In the genomic region with DNA sequence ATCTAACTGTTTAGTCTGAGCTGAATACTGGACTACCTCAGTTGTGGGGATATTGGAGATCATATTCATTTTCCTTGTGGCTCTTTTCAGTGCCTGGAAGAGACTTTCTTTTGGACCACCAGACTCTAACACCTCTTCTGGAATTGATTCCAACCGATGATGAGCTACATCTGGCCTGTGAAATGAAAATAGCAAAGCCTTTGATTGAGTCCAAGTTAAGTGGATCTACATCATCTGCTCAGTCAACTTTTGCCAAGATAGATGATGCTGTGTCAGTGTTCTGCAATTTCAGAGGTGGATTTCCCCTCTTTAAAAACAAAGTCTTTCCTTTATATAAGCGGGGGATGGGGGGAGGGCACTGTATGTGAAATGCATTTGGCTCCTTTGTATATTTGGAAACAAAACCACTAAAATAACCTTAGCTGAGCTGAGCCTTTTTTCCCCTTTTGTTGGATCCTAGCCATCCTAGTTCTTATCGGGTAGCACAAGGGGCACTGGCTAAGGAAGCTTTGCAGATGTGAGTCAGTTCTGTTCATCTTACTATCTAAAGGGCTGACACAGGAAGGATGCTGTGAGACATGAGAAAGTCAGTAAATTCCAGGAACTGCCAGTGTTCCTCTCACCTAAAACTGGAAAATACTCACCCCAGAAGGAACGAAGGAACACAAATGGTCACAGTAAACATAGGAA, we compare ENCODE assay signal across 13 mouse cellular contexts.
A peak's percentile ranks its signal among the peaks of the same experiment; 100 is the strongest.
DNase-seq lines count a peak whose midpoint lies in the region; ATAC-seq and TF ChIP-seq lines count a peak whose summit lies in the region.
"Had no signal": no experiment of that assay in that cellular context is flagged by ENCODE, and none has a peak within 500 bp of the region (broad histone marks: within the 10 kb centered on the region; RNA-seq: fewer than 3 reads in every experiment).

No protein-coding gene starts in this region.

- H3K4me1 ChIP-seq in cerebellum, adult 2 months (ENCODE audit: control insufficient read depth, insufficient read depth, low read length): no peaks in the 10 kb centered on the region
- no peaks in the 10 kb centered on the region for H3K4me1 ChIP-seq in kidney, adult 2 months (ENCODE audit: control insufficient read depth, insufficient read depth, low read length)
- no peaks in the 10 kb centered on the region for H3K4me1 ChIP-seq in kidney, embryonic 15.5 days
- H3K4me1 ChIP-seq in lung, embryonic 16.5 days (replicated peaks; ENCODE audit: control insufficient read depth, insufficient read depth, low read length): no peaks in the 10 kb centered on the region
- no peaks in the 10 kb centered on the region for H3K4me1 ChIP-seq in lung, adult 2 months (ENCODE audit: control insufficient read depth, insufficient read depth, low read length)
- H3K4me1 ChIP-seq: embryonic facial prominence, embryonic 15.5 days; megakaryocyte, embryonic 14.5 days had no signal

- no peaks in the 10 kb centered on the region for H3K27me3 ChIP-seq in cerebellum, adult 2 months (ENCODE audit: control insufficient read depth, insufficient read depth, low read length)
- no peaks in the 10 kb centered on the region for H3K27me3 ChIP-seq in kidney, adult 2 months (replicated peaks; ENCODE audit: control insufficient read depth, insufficient read depth, low read length)
- no peaks in the 10 kb centered on the region for H3K27me3 ChIP-seq in kidney, embryonic 15.5 days
- no peaks in the 10 kb centered on the region for H3K27me3 ChIP-seq in lung, embryonic 16.5 days (ENCODE audit: control insufficient read depth, insufficient read depth, low read depth, low read length)
- H3K27me3 ChIP-seq: embryonic facial prominence, embryonic 15.5 days; megakaryocyte, embryonic 14.5 days had no signal

- no peaks in the 10 kb centered on the region for H3K36me3 ChIP-seq in kidney, adult 2 months (ENCODE audit: control insufficient read depth, insufficient read depth, low read length)
- H3K36me3 ChIP-seq in kidney, embryonic 15.5 days: no peaks in the 10 kb centered on the region
- no peaks in the 10 kb centered on the region for H3K36me3 ChIP-seq in lung, embryonic 16.5 days (ENCODE audit: control insufficient read depth, insufficient read depth, low read length)
- H3K36me3 ChIP-seq: embryonic facial prominence, embryonic 15.5 days had no signal

- TF ChIP-seq CTCF in cerebellum, adult 2 months (IDR thresholded peaks at IDR 0.05; ENCODE audit: borderline replicate concordance, insufficient read depth, low read depth, low read length): no peak
- no peak for TF ChIP-seq CTCF in kidney, adult 2 months (conservative IDR thresholded peaks at IDR 0.05; ENCODE audit: insufficient read depth, insufficient read length, low read depth, low read length)
- no peak for TF ChIP-seq CTCF in lung, adult 2 months (IDR thresholded peaks at IDR 0.05; ENCODE audit: insufficient read depth, low read length)

- no peak overlapping the region for H3K27ac ChIP-seq in cerebellum, adult 2 months (ENCODE audit: insufficient read depth, low read length)
- no peak overlapping the region for H3K27ac ChIP-seq in kidney, adult 2 months (ENCODE audit: insufficient read depth, low read depth, low read length)
- no peak overlapping the region for H3K27ac ChIP-seq in kidney, embryonic 15.5 days
- no peak overlapping the region for H3K27ac ChIP-seq in lung, embryonic 16.5 days (ENCODE audit: low read length)
- H3K27ac ChIP-seq: embryonic facial prominence, embryonic 15.5 days had no signal

- WGBS in cerebellum, adult 2 months: 52% methylated on average over 4 of the region's 4 CpGs
- 68% methylated on average over 4 of the region's 4 CpGs for WGBS in kidney, adult 2 months
- WGBS in kidney, embryonic 15.5 days: 79% methylated on average over 4 of the region's 4 CpGs
- 49% methylated on average over 4 of the region's 4 CpGs for WGBS in lung, embryonic 16.5 days
- WGBS in lung, adult 2 months: 44% methylated on average over 4 of the region's 4 CpGs

- H3K9me3 ChIP-seq in kidney, embryonic 15.5 days (replicated peaks): no peaks in the 10 kb centered on the region
- H3K9me3 ChIP-seq in lung, embryonic 16.5 days (ENCODE audit: control insufficient read depth, low read length): no peaks in the 10 kb centered on the region
- H3K9me3 ChIP-seq: embryonic facial prominence, embryonic 15.5 days; megakaryocyte, embryonic 14.5 days had no signal

- no peak overlapping the region for H3K4me2 ChIP-seq in kidney, embryonic 15.5 days
- H3K4me2 ChIP-seq in lung, embryonic 16.5 days (ENCODE audit: low read depth, low read length): no peak overlapping the region
- H3K4me2 ChIP-seq: embryonic facial prominence, embryonic 15.5 days had no signal

- H3K9ac ChIP-seq in kidney, embryonic 15.5 days: no peak overlapping the region
- no peak overlapping the region for H3K9ac ChIP-seq in lung, embryonic 16.5 days (ENCODE audit: low read length)
- H3K9ac ChIP-seq: embryonic facial prominence, embryonic 15.5 days had no signal

- TF ChIP-seq POLR2A in cerebellum, adult 2 months (IDR thresholded peaks at IDR 0.05; ENCODE audit: borderline replicate concordance, insufficient read depth, low read length): no peak
- no peak for TF ChIP-seq POLR2A in kidney, adult 2 months (IDR thresholded peaks at IDR 0.05; ENCODE audit: low read depth, low read length)
- no peak for TF ChIP-seq POLR2A in lung, adult 2 months (IDR thresholded peaks at IDR 0.05; ENCODE audit: borderline replicate concordance, extremely low read depth, low read depth, low read length)

- DNase-seq in cerebellum, postnatal 10 days: peak; percentile 6
- no peak for DNase-seq in cerebellum, adult 2 months
- peak; percentile 11 for DNase-seq in kidney, adult 2 months
- no peak for DNase-seq in lung, adult 2 months
- DNase-seq in spleen, postnatal 10 days (ENCODE audit: low spot score in 2 of 2): no peak
- DNase-seq: cerebellum, postnatal 25 days; gastrocnemius, postnatal 14 days; liver had no signal

- no peak for ATAC-seq in kidney, embryonic 15.5 days (replicated peaks; ENCODE audit: low FRiP score)
- ATAC-seq in lung, embryonic 16.5 days (ENCODE audit: low read depth): peak; percentile 64
- peak; percentile 22; the same call in 1 of the 2 replicates for ATAC-seq in monocyte, adult 5-6 weeks (replicated peaks; ENCODE audit: insufficient number of reproducible peaks, low FRiP score, low TSS enrichment, poor library complexity, severe bottlenecking)

- no peak overlapping the region for H3K4me3 ChIP-seq in cerebellum, adult 2 months (replicated peaks; ENCODE audit: insufficient read depth, low read depth, low read length)
- H3K4me3 ChIP-seq in kidney, adult 2 months (ENCODE audit: insufficient read depth, low read depth, low read length): no peak overlapping the region
- no peak overlapping the region for H3K4me3 ChIP-seq in kidney, embryonic 15.5 days (replicated peaks)
- H3K4me3 ChIP-seq in lung, embryonic 16.5 days (ENCODE audit: low read length): no peak overlapping the region
- no peak overlapping the region for H3K4me3 ChIP-seq in lung, adult 2 months (replicated peaks; ENCODE audit: extremely low read depth, low read depth, low read length)
- H3K4me3 ChIP-seq: embryonic facial prominence, embryonic 15.5 days; megakaryocyte, embryonic 14.5 days had no signal

Comparison
In these comparisons a context has a peak if more than half of its experiments do, and no peak if none do; other contexts are left out.
1. DNase-seq: peak in cerebellum, postnatal 10 days (2 of 2) and kidney, adult 2 months (single experiment); none in cerebellum, adult 2 months (0 of 2), lung, adult 2 months (single experiment) and spleen, postnatal 10 days (0 of 2).